Mouse (Mus musculus) liver, embryonic 14.5 days (tissue): ENCODE results near the gene Zfp648.

Experiments
- CTCF ChIP-seq: IDR thresholded peaks from 2 replicates; pipeline ENCODE4 v1.5.1; 2016; ENCODE audit warnings: antibody characterized with exemption, low read depth, control low read depth
- EP300 ChIP-seq: IDR thresholded peaks from 2 replicates; pipeline ENCODE4 v1.6.1; 2016; ENCODE audit warnings: antibody characterized with exemption, low read depth

GRCm38 (mm10) chr1:154167696-154168095, 33.3 kb upstream of the Zfp648 start:
- TF ChIP-seq CTCF = no peak
- TF ChIP-seq EP300 = no peak
